In the genomic region with DNA sequence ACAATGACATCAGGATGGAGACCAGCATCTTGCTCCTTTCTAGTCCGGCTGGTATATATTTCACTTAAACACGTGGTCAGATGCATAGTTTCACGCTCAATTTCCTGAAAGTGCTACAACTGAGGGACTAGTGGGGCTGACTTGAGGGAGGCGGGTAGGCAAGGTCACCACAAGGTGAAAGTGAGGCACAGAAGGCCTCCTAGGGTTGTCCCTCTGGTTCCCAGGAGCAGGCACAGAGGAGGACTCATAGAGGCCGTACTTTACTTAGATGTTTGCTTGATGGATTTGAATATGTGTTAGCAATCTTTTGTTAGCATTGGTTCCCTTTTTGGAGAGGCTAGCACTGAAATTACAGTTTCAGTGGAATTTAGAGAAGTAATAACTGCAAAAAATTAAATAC, we compare ENCODE assay signal across 22 mouse cellular contexts. TPM values are rescaled to one million over a fixed set of nuclear protein-coding genes. Genes with fewer than 3 reads are reported as not detected.
A peak's percentile ranks its signal among the peaks of the same experiment; 100 is the strongest.
DNase-seq lines count a peak whose midpoint lies in the region; ATAC-seq lines count a peak whose summit lies in the region.
"Had no signal": no experiment of that assay in that cellular context is flagged by ENCODE, and none has a peak within 500 bp of the region (broad histone marks: within the 10 kb centered on the region; RNA-seq: fewer than 3 reads in every experiment).

No protein-coding gene starts in this region.

- H3K4me3 ChIP-seq in heart, embryonic 15.5 days = no peak overlapping the region
- H3K4me3 ChIP-seq in hindbrain, embryonic 13.5 days = no peak overlapping the region
- H3K4me3 ChIP-seq: gastrocnemius, adult 2 months; limb, embryonic 13.5 days; midbrain, embryonic 13.5 days had no signal

- H3K27me3 ChIP-seq in heart, embryonic 15.5 days = no peaks in the 10 kb centered on the region
- H3K27me3 ChIP-seq in hindbrain, embryonic 13.5 days = no peaks in the 10 kb centered on the region
- H3K27me3 ChIP-seq: limb, embryonic 13.5 days; midbrain, embryonic 13.5 days had no signal

- peaks cover 53% of the 10 kb centered on the region for H3K4me1 ChIP-seq in heart, embryonic 15.5 days (replicated peaks)
- H3K4me1 ChIP-seq in hindbrain, embryonic 13.5 days (replicated peaks) = peaks cover 31% of the 10 kb centered on the region

- peak overlapping the region; percentile 40 for H3K4me2 ChIP-seq in heart, embryonic 15.5 days
- H3K4me2 ChIP-seq in hindbrain, embryonic 13.5 days = no peak overlapping the region
- H3K4me2 ChIP-seq: limb, embryonic 13.5 days; midbrain, embryonic 13.5 days had no signal

- no peak for ATAC-seq in heart, embryonic 15.5 days (replicated peaks; ENCODE audit: insufficient number of reproducible peaks, insufficient read depth, low FRiP score, low read depth)
- ATAC-seq in hindbrain, embryonic 13.5 days (ENCODE audit: low FRiP score) = no peak
- ATAC-seq: forebrain, postnatal 0 days; hindbrain, embryonic 16.5 days; midbrain, embryonic 13.5 days had no signal

- WGBS in heart, embryonic 15.5 days = 47% methylated on average over 5 of the region's 5 CpGs
- WGBS in hindbrain, embryonic 13.5 days = 61% methylated on average over 5 of the region's 5 CpGs

- peak overlapping the region; percentile 53 for H3K27ac ChIP-seq in heart, embryonic 15.5 days
- no peak overlapping the region for H3K27ac ChIP-seq in hindbrain, embryonic 13.5 days
- H3K27ac ChIP-seq: gastrocnemius, adult 2 months; limb, embryonic 13.5 days; midbrain, embryonic 13.5 days had no signal

- no peaks in the 10 kb centered on the region for H3K36me3 ChIP-seq in heart, embryonic 15.5 days
- H3K36me3 ChIP-seq in hindbrain, embryonic 13.5 days = no peaks in the 10 kb centered on the region
- H3K36me3 ChIP-seq: limb, embryonic 13.5 days; midbrain, embryonic 13.5 days had no signal

- no peak overlapping the region for H3K9ac ChIP-seq in heart, embryonic 15.5 days
- H3K9ac ChIP-seq in hindbrain, embryonic 13.5 days = no peak overlapping the region
- H3K9ac ChIP-seq: forebrain, postnatal 0 days; limb, embryonic 13.5 days; midbrain, embryonic 13.5 days had no signal

- DNase-seq in heart, postnatal 4 days = no peak
- peak; percentile 71 for DNase-seq in A20 (ENCODE audit: low read depth, low spot score)
- peak; percentile 29 to 32 for DNase-seq in B cell, adult 2 months
- peak; percentile 38 for DNase-seq in induced T-regulatory cell, adult 2 months (ENCODE audit: low read depth)
- no peak for DNase-seq in urinary bladder, adult 18-20 months (ENCODE audit: low spot score in 2 of 2)
- DNase-seq in c-Kit-positive CD71-positive TER-119-positive erythroid progenitor cells, embryonic 14.5 days (ENCODE audit: low spot score) = no peak
- DNase-seq: adrenal gland, adult 8-10 months; cerebellum, adult 18-20 months; cerebellum, postnatal 36 days; forebrain, postnatal 0 days; gastrocnemius, adult 2 months; heart, postnatal 10 days; kidney, adult 2 months; kidney, postnatal 4 days; lung, postnatal 14 days; right cerebral cortex, adult 18-20 months; thymus, postnatal 36 days had no signal

- no peaks in the 10 kb centered on the region for H3K9me3 ChIP-seq in heart, embryonic 15.5 days (replicated peaks)
- no peaks in the 10 kb centered on the region for H3K9me3 ChIP-seq in hindbrain, embryonic 13.5 days
- H3K9me3 ChIP-seq: limb, embryonic 13.5 days had no signal

RNA-seq across cellular contexts. Expression of gene Nfkb1, which starts 4.9 kb away (rescaled TPM):
- 17.1 and 28.4 TPM in 2 replicates for polyA plus RNA-seq in heart, embryonic 15.5 days (2015; fragmentation: Nextera tagmentation; extraction: Ambion mirVana)
- total RNA-seq in heart, postnatal 4 days (2021) = 10 to 100 TPM; 47.0 to 49.9 TPM
- 8.0 and 8.2 TPM in 2 replicates for polyA plus RNA-seq in hindbrain, embryonic 13.5 days (2015; fragmentation: Nextera tagmentation; extraction: Ambion mirVana)

Comparison
In these comparisons a context has a peak if more than half of its experiments do, and no peak if none do; other contexts are left out.
1. DNase-seq: peak in A20 (single experiment), B cell, adult 2 months (2 of 2) and induced T-regulatory cell, adult 2 months (single experiment); none in heart, postnatal 4 days (single experiment), urinary bladder, adult 18-20 months (0 of 2) and c-Kit-positive CD71-positive TER-119-positive erythroid progenitor cells, embryonic 14.5 days (single experiment).